Mouse (Mus musculus): ENCODE measurements at regions not wholly inside any gene's neighbourhood (a gene's known extent, or its start where the extent isn't known, plus 50 kb on each side); places are given as distances from the start of the nearest gene placed in this dataset.

- Histone ChIP-seq H3K36me3 (no peaks in the 10 kb centered on the region), H3K27me3 (no peaks in the 10 kb centered on the region), H3K9me3 (replicated peaks) (peaks cover 4% of the 10 kb centered on the region; the same call in 1 of the 2 replicates), H3K4me2 (no peak overlapping the region), H3K4me1 (replicated peaks) (no peaks in the 10 kb centered on the region), H3K4me3 (replicated peaks) (no peak overlapping the region), H3K27ac (no peak overlapping the region), H3K9ac (no peak overlapping the region)
- no peak for DNase-seq
- 54% methylated on average over 7 of the region's 7 CpGs for WGBS (ENCODE audit: insufficient replicate concordance)
- no peak for ATAC-seq (ENCODE audit: low read depth)
Measured at GRCm38 (mm10) chr4:81005507-81006328, 95.3 kb downstream of the Lurap1l start.

GRCm38 (mm10) chr4:81006546-81006945 is 96.1 kb downstream of the Lurap1l start:
- Histone ChIP-seq H3K4me3 (replicated peaks) (no peak overlapping the region), H3K27ac (no peak overlapping the region), H3K27me3 (no peaks in the 10 kb centered on the region), H3K4me2 (no peak overlapping the region), H3K36me3 (no peaks in the 10 kb centered on the region), H3K9ac (no peak overlapping the region), H3K4me1 (replicated peaks) (no peaks in the 10 kb centered on the region), H3K9me3 (replicated peaks) (no peaks in the 10 kb centered on the region)
- 71% methylated on average over 1 of the region's 1 CpGs for WGBS (ENCODE audit: insufficient replicate concordance)
- ATAC-seq (ENCODE audit: low read depth) (no peak), DNase-seq (no peak)

DNA sequence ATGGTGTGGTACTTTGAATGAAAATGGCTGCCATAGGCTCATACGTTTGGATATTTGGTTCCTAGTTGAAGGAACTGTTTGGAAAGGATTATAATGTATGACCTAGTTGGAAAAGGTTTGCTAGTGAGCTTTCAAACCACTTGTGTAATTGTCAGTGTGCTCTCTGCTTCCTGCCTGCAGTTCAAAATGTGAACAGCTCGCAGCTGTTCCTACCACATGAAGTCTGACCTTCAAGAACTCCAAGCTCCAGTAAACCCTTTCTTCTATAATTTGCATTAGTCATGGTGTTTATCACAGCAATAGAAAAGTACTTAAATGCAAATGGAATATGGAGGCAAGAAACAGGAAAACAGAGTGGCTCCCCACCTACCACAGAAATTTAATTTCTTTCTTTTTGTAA is 111.4 kb downstream of the Lurap1l start:
- Histone ChIP-seq H3K4me3 (replicated peaks) (no peak overlapping the region), H3K27me3 (no peaks in the 10 kb centered on the region), H3K36me3 (no peaks in the 10 kb centered on the region), H3K9ac (no peak overlapping the region), H3K27ac (no peak overlapping the region), H3K4me2 (no peak overlapping the region), H3K4me1 (replicated peaks) (no peaks in the 10 kb centered on the region), H3K9me3 (replicated peaks) (no peaks in the 10 kb centered on the region)
- no peak for ATAC-seq (ENCODE audit: low read depth)
- DNase-seq = no peak
- WGBS (ENCODE audit: insufficient replicate concordance) = 58% methylated on average over 2 of the region's 2 CpGs

- 68% methylated on average over 14 of the region's 14 CpGs for whole genome bisulfite sequencing (ENCODE audit: insufficient replicate concordance)
- H3K4me1 ChIP-seq (replicated peaks) = no peaks in the 10 kb centered on the region
- DNase-seq = no peak
Measured at GRCm38 (mm10) chr4:81023436-81023983, 113.1 kb downstream of the Lurap1l start.

DNA sequence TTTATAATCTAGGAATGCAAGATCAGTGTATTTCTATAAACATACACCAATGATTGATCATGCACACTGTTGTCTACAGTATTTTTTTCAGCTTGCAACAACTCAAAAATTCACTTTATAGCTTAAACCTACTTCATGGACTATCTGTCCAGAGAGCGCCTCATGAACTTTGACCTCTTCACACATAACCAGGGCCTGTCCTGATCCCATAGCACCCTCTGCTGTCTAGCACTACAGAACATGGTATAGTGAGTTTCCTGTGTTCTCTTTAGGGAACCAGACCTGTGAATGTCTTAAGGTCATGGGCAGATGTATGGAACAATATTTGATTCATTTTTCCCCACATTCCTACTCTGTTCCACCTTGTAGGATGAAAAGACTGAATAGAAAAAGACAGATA is 117.1 kb downstream of the Lurap1l start:
- no peaks in the 10 kb centered on the region for H3K9me3 ChIP-seq (replicated peaks)
- no peaks in the 10 kb centered on the region for H3K4me1 ChIP-seq (replicated peaks)
- no peak overlapping the region for H3K4me3 ChIP-seq (replicated peaks)
- no peaks in the 10 kb centered on the region for H3K36me3 ChIP-seq
- no peak overlapping the region for H3K4me2 ChIP-seq
- no peaks in the 10 kb centered on the region for H3K27me3 ChIP-seq
- H3K27ac ChIP-seq = no peak overlapping the region
- no peak overlapping the region for H3K9ac ChIP-seq
- WGBS (ENCODE audit: insufficient replicate concordance) = 75% methylated on average over 1 of the region's 1 CpGs
- ATAC-seq (ENCODE audit: low read depth) = no peak
- no peak for DNase-seq

More at GRCm38 (mm10) chr4:81023436-81023983, 113.1 kb downstream of the Lurap1l start:
- Histone ChIP-seq H3K9ac (no peak overlapping the region), H3K27ac (no peak overlapping the region), H3K4me2 (no peak overlapping the region), H3K9me3 (replicated peaks) (no peaks in the 10 kb centered on the region), H3K4me3 (replicated peaks) (no peak overlapping the region), H3K27me3 (no peaks in the 10 kb centered on the region), H3K36me3 (no peaks in the 10 kb centered on the region)
- ATAC-seq (ENCODE audit: low read depth) = no peak

GRCm38 (mm10) chr4:81030671-81031070 is 120.2 kb downstream of the Lurap1l start:
- Histone ChIP-seq H3K27me3 (no peaks in the 10 kb centered on the region), H3K4me3 (replicated peaks) (no peak overlapping the region), H3K36me3 (no peaks in the 10 kb centered on the region), H3K4me2 (no peak overlapping the region), H3K27ac (no peak overlapping the region), H3K9ac (no peak overlapping the region), H3K4me1 (replicated peaks) (no peaks in the 10 kb centered on the region), H3K9me3 (replicated peaks) (no peaks in the 10 kb centered on the region)
- DNase-seq = no peak
- ATAC-seq (ENCODE audit: low read depth) = no peak
- 55% methylated on average over 3 of the region's 3 CpGs for WGBS (ENCODE audit: insufficient replicate concordance)

- DNase-seq (no peak), ATAC-seq (ENCODE audit: low read depth) (no peak)
- no peaks in the 10 kb centered on the region for H3K27me3 ChIP-seq
- no peak overlapping the region for H3K9ac ChIP-seq
- H3K36me3 ChIP-seq = no peaks in the 10 kb centered on the region
- H3K27ac ChIP-seq = no peak overlapping the region
- H3K4me2 ChIP-seq = no peak overlapping the region
- no peak overlapping the region for H3K4me3 ChIP-seq (replicated peaks)
- H3K9me3 ChIP-seq (replicated peaks) = no peaks in the 10 kb centered on the region
- no peaks in the 10 kb centered on the region for H3K4me1 ChIP-seq (replicated peaks)
Measured at GRCm38 (mm10) chr4:81037336-81037902, 127.0 kb downstream of the Lurap1l start.

DNA sequence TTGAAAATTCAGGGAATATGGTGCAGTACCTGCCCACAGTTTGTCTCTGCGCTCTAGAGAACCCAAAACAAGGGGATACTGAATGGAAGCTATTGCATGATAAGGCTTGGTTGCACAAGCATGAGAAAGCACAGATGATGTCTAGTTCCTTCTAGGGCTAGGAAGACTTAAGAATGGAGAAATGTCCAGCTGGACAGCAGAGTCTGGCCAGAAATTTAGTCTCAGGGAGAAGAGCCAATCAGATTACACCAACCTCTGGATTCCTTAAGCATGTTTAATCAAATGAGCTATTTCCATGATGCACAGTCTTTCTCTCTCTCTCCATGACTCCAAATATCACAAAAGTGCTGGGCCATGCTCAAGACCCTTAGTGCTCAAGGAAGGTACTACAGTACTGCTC is 147.8 kb downstream of the Lurap1l start:
- no peak overlapping the region for H3K4me3 ChIP-seq (replicated peaks)
- 63% methylated on average over 1 of the region's 1 CpGs for WGBS (ENCODE audit: insufficient replicate concordance)
- no peak overlapping the region for H3K9ac ChIP-seq
- no peak for DNase-seq
- ATAC-seq (ENCODE audit: low read depth) = no peak
- H3K27me3 ChIP-seq = no peaks in the 10 kb centered on the region
- no peaks in the 10 kb centered on the region for H3K4me1 ChIP-seq (replicated peaks)
- H3K27ac ChIP-seq = no peak overlapping the region
- no peaks in the 10 kb centered on the region for H3K36me3 ChIP-seq
- H3K4me2 ChIP-seq = no peak overlapping the region
- no peaks in the 10 kb centered on the region for H3K9me3 ChIP-seq (replicated peaks)

DNA sequence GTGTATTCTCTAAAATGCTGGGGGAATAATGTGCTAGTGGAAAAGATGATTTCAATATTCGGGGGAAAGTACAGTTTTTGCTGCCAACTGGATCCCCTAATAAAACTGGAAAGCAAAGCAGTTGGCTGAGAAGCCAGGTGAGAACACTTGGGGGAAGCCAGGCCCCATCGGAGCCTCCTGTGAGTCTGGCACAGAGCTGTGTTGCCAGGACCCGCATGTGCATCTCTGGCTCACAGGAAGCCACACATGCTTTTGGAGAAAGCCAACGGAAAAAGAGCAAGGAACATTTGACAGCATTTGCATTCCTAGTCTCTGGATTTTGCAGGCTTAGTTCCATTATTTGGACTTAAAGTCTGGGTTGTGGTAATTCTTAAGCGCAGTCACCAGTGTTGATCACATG is 148.4 kb downstream of the Lurap1l start:
- H3K27ac ChIP-seq = no peak overlapping the region
- H3K27me3 ChIP-seq = no peaks in the 10 kb centered on the region
- no peak for ATAC-seq (ENCODE audit: low read depth)
- H3K4me1 ChIP-seq (replicated peaks) = no peaks in the 10 kb centered on the region
- no peak overlapping the region for H3K9ac ChIP-seq
- no peak for DNase-seq
- WGBS (ENCODE audit: insufficient replicate concordance) = 66% methylated on average over 5 of the region's 5 CpGs
- no peak overlapping the region for H3K4me3 ChIP-seq (replicated peaks)
- no peaks in the 10 kb centered on the region for H3K9me3 ChIP-seq (replicated peaks)
- H3K4me2 ChIP-seq = no peak overlapping the region
- no peaks in the 10 kb centered on the region for H3K36me3 ChIP-seq

DNA sequence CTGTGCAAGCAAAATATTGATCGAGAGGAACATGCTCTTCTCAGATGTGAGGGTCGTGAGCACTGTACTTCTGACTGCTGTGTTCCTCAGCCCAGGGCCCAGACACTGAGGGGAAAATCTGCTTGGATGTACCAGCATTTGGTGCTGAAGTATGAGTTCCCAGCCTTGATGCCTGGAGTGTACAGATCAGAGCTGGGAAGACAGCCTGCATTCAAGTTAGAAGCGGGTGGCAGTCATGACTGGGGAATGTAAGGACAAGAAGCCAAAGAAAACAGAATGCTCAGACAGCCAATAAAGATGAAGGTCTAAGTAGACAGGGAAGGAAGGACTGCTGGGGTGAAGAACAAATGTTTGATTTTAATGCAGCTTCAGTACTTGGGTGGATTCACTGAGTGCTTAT is 148.9 kb downstream of the Lurap1l start:
- Histone ChIP-seq H3K9me3 (replicated peaks) (no peaks in the 10 kb centered on the region), H3K4me1 (replicated peaks) (no peaks in the 10 kb centered on the region), H3K36me3 (no peaks in the 10 kb centered on the region), H3K4me3 (replicated peaks) (no peak overlapping the region), H3K4me2 (no peak overlapping the region), H3K27ac (no peak overlapping the region), H3K9ac (no peak overlapping the region), H3K27me3 (no peaks in the 10 kb centered on the region)
- 65% methylated on average over 3 of the region's 3 CpGs for WGBS (ENCODE audit: insufficient replicate concordance)
- ATAC-seq (ENCODE audit: low read depth) (no peak), DNase-seq (no peak)

- DNase-seq = no peak
Measured at GRCm38 (mm10) chr4:81082290-81082947, 172.0 kb downstream of the Lurap1l start.

More at GRCm38 (mm10) chr4:81082290-81082947, 172.0 kb downstream of the Lurap1l start:
- Histone ChIP-seq H3K4me1 (replicated peaks) (no peaks in the 10 kb centered on the region), H3K4me3 (replicated peaks) (no peak overlapping the region), H3K27ac (no peak overlapping the region), H3K27me3 (no peaks in the 10 kb centered on the region), H3K9me3 (replicated peaks) (no peaks in the 10 kb centered on the region), H3K9ac (no peak overlapping the region), H3K36me3 (no peaks in the 10 kb centered on the region), H3K4me2 (no peak overlapping the region)
- no peak for ATAC-seq (ENCODE audit: low read depth)
- 42% methylated on average over 6 of the region's 6 CpGs for WGBS (ENCODE audit: insufficient replicate concordance)

Measured in liver, embryonic 13.5 days (tissue).